Mouse (Mus musculus) adrenal gland, postnatal 10 days (tissue): ENCODE data around the gene Vmn1r69. TPM values are rescaled to one million over a fixed set of nuclear protein-coding genes. Genes with fewer than 3 reads are reported as not detected.

Experiments used
- DNase-seq: peaks from one replicate; pipeline ENCODE4 v3.0.0; 2021; ENCODE audit warnings: mixed read lengths
- long read RNA-seq, 2 experiments: library from polyadenylated mRNA; stranded (forward); transcript quantifications; one replicate each; pipeline ENCODE4 v2.0.0; 2021
- total RNA-seq, 2 experiments: library from RNA; stranded (reverse); gene quantifications; 2 replicates each; pipeline ENCODE4 v1.2.3; 2021

The Vmn1r69 gene
- total RNA-seq, result not detected
- long read RNA-seq, experiment 1, result 0 reads
- long read RNA-seq, experiment 2, result 0 reads

DNA sequence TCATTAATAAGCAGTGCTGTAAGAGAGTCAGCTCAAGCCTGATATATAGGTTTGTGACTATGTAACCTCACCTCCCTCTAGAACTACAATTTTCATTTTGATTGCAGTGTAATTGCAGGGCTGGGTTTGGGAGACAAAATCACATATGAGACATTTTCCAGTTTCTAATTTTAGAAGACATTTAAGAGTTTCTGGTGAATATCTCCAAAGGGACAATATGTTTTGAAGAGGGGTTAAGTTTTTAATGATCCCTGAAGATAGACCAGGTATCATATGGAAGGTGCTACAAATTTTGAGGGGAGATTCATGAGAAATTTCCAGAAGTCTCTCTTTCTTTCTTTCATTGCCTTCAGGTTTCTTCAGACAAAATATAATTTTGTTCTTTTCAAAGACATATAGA, at the start of gene Vmn1r69:
Gene Vmn1r69, minus strand, starts transcription at position 101 of the 400 bp plus-strand sequence.
- DNase-seq, result no peak

DNA sequence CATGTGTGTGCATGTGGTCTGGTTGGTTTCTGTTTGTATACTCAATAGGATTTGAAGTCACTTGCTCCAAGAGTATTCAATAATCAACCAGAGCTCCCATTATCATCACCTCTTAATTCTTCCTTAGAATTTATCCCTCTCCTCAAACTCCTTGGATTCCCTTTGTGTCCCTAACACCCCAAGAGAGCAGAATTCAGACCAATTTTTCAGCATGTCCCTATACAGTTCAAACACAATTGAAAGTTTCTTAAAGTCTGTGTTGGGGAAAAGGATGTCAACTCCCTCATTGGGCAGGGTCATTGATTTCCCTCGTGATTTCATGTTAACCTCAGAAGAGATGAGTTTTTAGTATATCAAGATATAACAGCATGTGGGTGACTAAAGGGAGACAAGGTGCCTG, 17.8 kb upstream of the Vmn1r69 start, which contains the start of gene Vmn1r70:
Gene Vmn1r70, plus strand, starts transcription at position 301 of the 400 bp plus-strand sequence.
- DNase-seq, result no peak

DNA sequence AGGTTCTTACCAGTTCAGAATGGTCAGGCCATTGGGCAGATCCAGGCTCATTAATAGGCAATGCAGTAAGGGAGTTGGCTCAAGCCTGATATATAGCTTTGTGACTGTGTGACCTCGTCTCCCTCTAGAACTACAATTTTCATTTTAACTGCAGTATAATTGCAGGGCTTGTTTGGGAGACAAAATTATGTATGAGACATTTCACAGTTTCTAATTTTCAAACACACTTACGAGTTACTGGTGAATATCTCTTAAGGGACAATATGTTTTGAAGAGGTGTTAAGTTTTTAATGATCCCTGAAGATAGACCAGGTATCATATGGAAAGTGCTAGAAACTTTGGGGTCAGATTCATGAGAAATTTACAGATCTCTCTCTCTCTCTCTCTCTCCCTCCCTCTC, 55.1 kb downstream of the Vmn1r69 start, which contains the start of gene Vmn1r68:
Gene Vmn1r68, minus strand, starts transcription at position 101 of the 400 bp plus-strand sequence.
- no peak for DNase-seq

Other genes starting within 250 kb of the Vmn1r69 start
- gene Vmn1r67, start 170.3 kb downstream of the Vmn1r69 start, total RNA-seq, result not detected
- 1 to 10 TPM; 3.0 to 4.4 TPM for gene Zik1, start 118.3 kb downstream of the Vmn1r69 start, total RNA-seq
- gene Vmn1r68, start 55.2 kb downstream of the Vmn1r69 start, total RNA-seq, result not detected
- not detected for gene Vmn1r70, start 17.9 kb upstream of the Vmn1r69 start, total RNA-seq
- not detected for gene Nlrp4b, start 74.1 kb upstream of the Vmn1r69 start, total RNA-seq
- not detected for gene Vmn1r71, start 140.7 kb upstream of the Vmn1r69 start, total RNA-seq